Mouse (Mus musculus) bone marrow, adult 2 months (tissue): ENCODE data around the gene Il2rg. TPM values are rescaled to one million over a fixed set of nuclear protein-coding genes. Genes with fewer than 3 reads are reported as not detected.
A peak's percentile ranks its signal among the peaks of the same experiment; 100 is the strongest.

ENCODE experiments used
- H3K27ac ChIP-seq: fragments of 200-500 bp; 2 replicates; pipeline ENCODE4 v1.5.1; 2012; ENCODE audit warnings: low read depth, mild to moderate bottlenecking, control low read depth, inconsistent platforms, low read length; ENCODE audit not compliant: control insufficient read depth, poor library complexity, insufficient read depth
- H3K4me1 ChIP-seq: fragments of 200-500 bp; 2 replicates; pipeline ENCODE4 v1.6.1; 2011; ENCODE audit warnings: low read length; ENCODE audit not compliant: control insufficient read depth, insufficient read depth
- H3K4me3 ChIP-seq: fragments of 200-500 bp; replicated peaks from 2 replicates; pipeline ENCODE3; 2011; ENCODE audit warnings: mild to moderate bottlenecking, low read depth, low read length, control low read depth; ENCODE audit not compliant: control insufficient read depth
- CTCF ChIP-seq: fragments of 200-500 bp; IDR thresholded peaks from 2 replicates; pipeline ENCODE4 v1.5.1; 2011; ENCODE audit warnings: low read length, control low read depth; ENCODE audit not compliant: control insufficient read depth, insufficient read depth
- POLR2A ChIP-seq: fragments of 200-500 bp; IDR thresholded peaks from 2 replicates; pipeline ENCODE4 v1.6.1; 2011; ENCODE audit warnings: low read depth, mild to moderate bottlenecking, control low read depth, low read length, borderline replicate concordance; ENCODE audit not compliant: control insufficient read depth
- WGBS: fragments of 180-500 bp; shearing (Covaris S2); methylation state at CpG from one replicate; pipeline ENCODE4 v1.1.7; 2018; 5-methylcytosine and 5-hydroxymethylcytosine counted together
- polyA plus RNA-seq: library from polyadenylated mRNA; stranded (reverse); fragments of >200 nt; gene quantifications from 2 replicates; pipeline ENCODE4 v1.2.4, GENCODE M21; 2011; ENCODE audit warnings: low replicate concordance; ENCODE audit not compliant: missing spikeins, insufficient read depth, insufficient read length

Il2rg gene
- 12.4 and 32.4 TPM in 2 replicates for polyA plus RNA-seq

- TF ChIP-seq POLR2A (no peak), CTCF (no peak)
- H3K4me3 ChIP-seq: peak within 1 kb of the TSS; percentile 73
- no peaks in the 10 kb centered on the region; the same call in 1 of the 2 replicates for H3K4me1 ChIP-seq
- peak within 1 kb of the TSS; percentile 72 for H3K27ac ChIP-seq
- WGBS: 11% methylated on average over 5 of the region's 5 CpGs
Measured at GRCm38 (mm10) chrX:101268025-101268754, at the start of gene Il2rg. Gene Il2rg, minus strand, starts transcription at chrX:101268255.

GRCm38 (mm10) chrX:101313625-101314359, 45.7 kb upstream of the Il2rg start:
- WGBS: 31% methylated on average over 6 of the region's 6 CpGs
- H3K4me1 ChIP-seq: no peaks in the 10 kb centered on the region; the same call in 1 of the 2 replicates

GRCm38 (mm10) chrX:101309299-101309698, 41.2 kb upstream of the Il2rg start:
- 90% methylated on average over 5 of the region's 5 CpGs for WGBS
- Histone ChIP-seq H3K4me3 (no peak overlapping the region), H3K27ac (no peak overlapping the region), H3K4me1 (no peaks in the 10 kb centered on the region; the same call in 1 of the 2 replicates)
- TF ChIP-seq POLR2A (no peak), CTCF (no peak)

More at GRCm38 (mm10) chrX:101313625-101314359, 45.7 kb upstream of the Il2rg start:
- Histone ChIP-seq H3K4me3 (no peak overlapping the region), H3K27ac (no peak overlapping the region)
- TF ChIP-seq CTCF (no peak), POLR2A (no peak)

GRCm38 (mm10) chrX:101304646-101305045, 36.6 kb upstream of the Il2rg start:
- no peak overlapping the region for H3K27ac ChIP-seq
- TF ChIP-seq POLR2A (no peak), CTCF (no peak)
- no peak overlapping the region for H3K4me3 ChIP-seq
- 70% methylated on average over 2 of the region's 2 CpGs for WGBS
- H3K4me1 ChIP-seq: no peaks in the 10 kb centered on the region; the same call in 1 of the 2 replicates

- Histone ChIP-seq H3K4me3 (no peak overlapping the region), H3K4me1 (no peaks in the 10 kb centered on the region; the same call in 1 of the 2 replicates), H3K27ac (no peak overlapping the region)
- 81% methylated on average over 9 of the region's 9 CpGs for WGBS
- TF ChIP-seq POLR2A: no peak
- TF ChIP-seq CTCF: no peak
Measured at GRCm38 (mm10) chrX:101301654-101302053, 33.6 kb upstream of the Il2rg start.

GRCm38 (mm10) chrX:101300427-101301030, 32.5 kb upstream of the Il2rg start:
- no peak for TF ChIP-seq CTCF
- no peak for TF ChIP-seq POLR2A
- 67% methylated on average over 13 of the region's 13 CpGs for WGBS
- no peak overlapping the region for H3K4me3 ChIP-seq
- no peak overlapping the region for H3K27ac ChIP-seq
- no peaks in the 10 kb centered on the region; the same call in 1 of the 2 replicates for H3K4me1 ChIP-seq

- 45% methylated on average over 13 of the region's 13 CpGs for WGBS
- H3K4me3 ChIP-seq: no peak overlapping the region
Measured at GRCm38 (mm10) chrX:101299473-101300426, 31.7 kb upstream of the Il2rg start.

More at GRCm38 (mm10) chrX:101299473-101300426, 31.7 kb upstream of the Il2rg start:
- no peak overlapping the region for H3K27ac ChIP-seq
- H3K4me1 ChIP-seq: no peaks in the 10 kb centered on the region; the same call in 1 of the 2 replicates
- TF ChIP-seq POLR2A (no peak), CTCF (no peak)
